ENCODE assay signal across 24 mouse cellular contexts in the genomic region with DNA sequence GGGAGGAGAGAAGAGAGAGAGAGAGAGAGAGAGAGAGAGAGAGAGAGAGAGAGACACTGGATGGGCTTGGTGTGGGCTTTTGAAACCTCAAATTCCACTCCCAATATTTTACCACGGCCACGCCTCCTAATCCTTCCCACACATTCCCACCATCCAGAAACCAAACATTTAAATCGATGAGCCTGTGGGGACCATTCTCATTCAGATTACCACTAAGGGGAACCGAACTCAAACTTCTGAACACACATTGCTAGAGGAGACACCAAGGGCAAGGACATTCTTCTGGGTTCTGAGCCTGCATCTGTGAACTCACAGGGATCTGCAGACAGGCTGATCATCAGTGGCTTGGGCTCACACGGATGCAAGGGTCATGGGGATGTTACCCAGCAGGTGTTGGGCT. TPM values are rescaled to one million over a fixed set of nuclear protein-coding genes. Genes with fewer than 3 reads are reported as not detected.
DNase-seq lines count a peak whose midpoint lies in the region; ATAC-seq lines count a peak whose summit lies in the region.
"Had no signal": no experiment of that assay in that cellular context is flagged by ENCODE, and none has a peak within 500 bp of the region (broad histone marks: within the 10 kb centered on the region; RNA-seq: fewer than 3 reads in every experiment).

No protein-coding gene starts in this region.

- ATAC-seq in liver, embryonic 12.5 days, result no peak
- ATAC-seq in liver, embryonic 11.5 days (replicated peaks; ENCODE audit: low FRiP score), result no peak
- ATAC-seq: activated CD4-positive, CD25-positive, alpha-beta regulatory T cell, adult 4 months; CD4-positive, CD25-positive, alpha-beta regulatory T cell, adult 4 months; forebrain, embryonic 13.5 days; forebrain, embryonic 15.5 days; forebrain, postnatal 0 days; Patski had no signal

- 73% methylated on average over 5 of the region's 5 CpGs for WGBS in liver, embryonic 12.5 days (ENCODE audit: insufficient replicate concordance)
- 82% methylated on average over 5 of the region's 5 CpGs for WGBS in liver, embryonic 11.5 days
- 89% methylated on average over 5 of the region's 5 CpGs for WGBS in midbrain, embryonic 10.5 days

- H3K4me1 ChIP-seq in liver, embryonic 12.5 days, result peaks cover 64% of the 10 kb centered on the region
- H3K4me1 ChIP-seq in liver, embryonic 11.5 days (replicated peaks; ENCODE audit: control insufficient read depth, insufficient read depth, low read length), result peaks cover 17% of the 10 kb centered on the region
- H3K4me1 ChIP-seq in midbrain, embryonic 10.5 days, result no peaks in the 10 kb centered on the region
- H3K4me1 ChIP-seq: embryonic facial prominence, embryonic 12.5 days; forebrain, embryonic 13.5 days; forebrain, embryonic 15.5 days had no signal

- peaks cover 11% of the 10 kb centered on the region; the same call in 1 of the 2 replicates for H3K27me3 ChIP-seq in liver, embryonic 12.5 days (replicated peaks)
- no peaks in the 10 kb centered on the region for H3K27me3 ChIP-seq in liver, embryonic 11.5 days (replicated peaks; ENCODE audit: control insufficient read depth, insufficient read depth, low read length)
- no peaks in the 10 kb centered on the region for H3K27me3 ChIP-seq in midbrain, embryonic 10.5 days (ENCODE audit: low read depth, poor library complexity, severe bottlenecking)
- H3K27me3 ChIP-seq: CH12.LX; embryonic facial prominence, embryonic 12.5 days; forebrain, embryonic 13.5 days; forebrain, embryonic 15.5 days had no signal

- H3K9ac ChIP-seq in liver, embryonic 12.5 days, result 0 out of 2 replicates have a peak overlapping the region, but pooled peaks have one; percentile 27
- no peak overlapping the region for H3K9ac ChIP-seq in liver, embryonic 11.5 days (ENCODE audit: low read depth, low read length)
- H3K9ac ChIP-seq: embryonic facial prominence, embryonic 12.5 days; forebrain, embryonic 13.5 days; forebrain, embryonic 15.5 days; forebrain, postnatal 0 days had no signal

- no peaks in the 10 kb centered on the region for H3K9me3 ChIP-seq in liver, embryonic 12.5 days (replicated peaks)
- H3K9me3 ChIP-seq in liver, embryonic 11.5 days (ENCODE audit: control insufficient read depth, low read length), result no peaks in the 10 kb centered on the region
- H3K9me3 ChIP-seq in midbrain, embryonic 10.5 days (replicated peaks), result no peaks in the 10 kb centered on the region
- H3K9me3 ChIP-seq: embryonic facial prominence, embryonic 10.5 days; embryonic facial prominence, embryonic 12.5 days; forebrain, embryonic 13.5 days; forebrain, embryonic 15.5 days had no signal

- peak overlapping the region; percentile 64 for H3K27ac ChIP-seq in liver, embryonic 12.5 days
- H3K27ac ChIP-seq in liver, embryonic 11.5 days (ENCODE audit: low read depth, low read length), result no peak overlapping the region
- H3K27ac ChIP-seq in midbrain, embryonic 10.5 days (replicated peaks), result no peak overlapping the region
- H3K27ac ChIP-seq: embryonic facial prominence, embryonic 10.5 days; embryonic facial prominence, embryonic 12.5 days; forebrain, embryonic 13.5 days; forebrain, embryonic 15.5 days had no signal

- DNase-seq in liver, embryonic 11.5 days (ENCODE audit: low spot score), result no peak
- peak; percentile 39 for DNase-seq in ES-CJ7 (ENCODE audit: low read depth, low spot score)
- DNase-seq in R1 (ENCODE audit: low read depth, low spot score), result peak; percentile 59
- DNase-seq in midbrain, embryonic 10.5 days (ENCODE audit: low spot score), result no peak
- no peak for DNase-seq in left cerebral cortex, adult 11 months (ENCODE audit: low spot score)
- DNase-seq: adrenal gland, adult 8-10 months; adrenal gland, postnatal 14 days; adrenal gland, postnatal 36 days; B cell, adult 2 months; cerebellum, adult 11-12 months; cerebellum, adult 2 months; cerebellum, adult 9-10 months; cerebellum, postnatal 10 days; cerebellum, postnatal 25 days; forebrain, postnatal 0 days had no signal

- H3K36me3 ChIP-seq in liver, embryonic 12.5 days, result no peaks in the 10 kb centered on the region
- H3K36me3 ChIP-seq in liver, embryonic 11.5 days (ENCODE audit: control insufficient read depth, insufficient read depth, low read length), result no peaks in the 10 kb centered on the region
- H3K36me3 ChIP-seq in midbrain, embryonic 10.5 days, result no peaks in the 10 kb centered on the region
- H3K36me3 ChIP-seq: embryonic facial prominence, embryonic 10.5 days; embryonic facial prominence, embryonic 12.5 days; forebrain, embryonic 15.5 days had no signal

- peak overlapping the region; percentile 5; the same call in 1 of the 2 replicates for H3K4me3 ChIP-seq in liver, embryonic 12.5 days
- H3K4me3 ChIP-seq in liver, embryonic 11.5 days (ENCODE audit: low read depth, low read length), result no peak overlapping the region
- H3K4me3 ChIP-seq in midbrain, embryonic 10.5 days, result no peak overlapping the region
- H3K4me3 ChIP-seq: embryonic facial prominence, embryonic 10.5 days; embryonic facial prominence, embryonic 12.5 days; forebrain, embryonic 13.5 days; forebrain, embryonic 15.5 days had no signal

- H3K4me2 ChIP-seq in liver, embryonic 12.5 days, result peak overlapping the region; percentile 48
- H3K4me2 ChIP-seq in liver, embryonic 11.5 days, result no peak overlapping the region
- H3K4me2 ChIP-seq: embryonic facial prominence, embryonic 12.5 days; forebrain, embryonic 13.5 days; forebrain, embryonic 15.5 days had no signal

RNA-seq across cellular contexts. Expression of gene Clic6, which starts 2.9 kb away (rescaled TPM):
- polyA plus RNA-seq in liver, embryonic 12.5 days (2016; fragmentation: Nextera tagmentation; extraction: Ambion mirVana), result 1.3 and 1.7 TPM in 2 replicates
- 1.5 and 1.6 TPM in 2 replicates for polyA plus RNA-seq in liver, embryonic 11.5 days (2014; fragmentation: Nextera tagmentation; extraction: Ambion mirVana)
- 1.5 and 2.1 TPM in 2 replicates for polyA plus RNA-seq in midbrain, embryonic 10.5 days (2016; fragmentation: Nextera tagmentation; extraction: Ambion mirVana)
- polyA plus RNA-seq: activated CD4-positive, CD25-positive, alpha-beta regulatory T cell, adult 4 months; CD4-positive, CD25-positive, alpha-beta regulatory T cell, adult 4 months had no signal

RNA-seq across cellular contexts. Expression of gene Rcan1, which starts 17.8 kb away (rescaled TPM):
- polyA plus RNA-seq in liver, embryonic 12.5 days (2016; fragmentation: Nextera tagmentation; extraction: Ambion mirVana), result 14.3 and 15.9 TPM in 2 replicates
- polyA plus RNA-seq in liver, embryonic 11.5 days (2014; fragmentation: Nextera tagmentation; extraction: Ambion mirVana), result 21.6 and 21.9 TPM in 2 replicates
- polyA plus RNA-seq in midbrain, embryonic 10.5 days (2016; fragmentation: Nextera tagmentation; extraction: Ambion mirVana), result 38.8 and 40.6 TPM in 2 replicates

Comparison
In these comparisons a context has a peak if more than half of its experiments do, and no peak if none do; other contexts are left out.
1. DNase-seq: peak in ES-CJ7 (single experiment) and R1 (single experiment); none in liver, embryonic 11.5 days (single experiment), midbrain, embryonic 10.5 days (single experiment) and left cerebral cortex, adult 11 months (single experiment).